Mouse (Mus musculus): ENCODE data around the gene Tsnaxip1.

- no peak for TF ChIP-seq CTCF (IDR thresholded peaks at IDR 0.05; ENCODE audit: borderline replicate concordance, insufficient read depth, low read depth, low read length)
- TF ChIP-seq POLR2A (IDR thresholded peaks at IDR 0.05; ENCODE audit: borderline replicate concordance, insufficient read depth, low read length), result no peak
Measured at GRCm38 (mm10) chr8:105807766-105808165, 19.8 kb upstream of the Tsnaxip1 start.

All from cerebellum, adult 2 months (tissue).